Mouse (Mus musculus): ENCODE data around the gene Ruvbl2.
"Not testable (repeated sequence)": the region's sequence is repeated elsewhere in the genome, so short reads cannot be mapped to it uniquely, and the experiment has no call there.

Ruvbl2 gene

DNA sequence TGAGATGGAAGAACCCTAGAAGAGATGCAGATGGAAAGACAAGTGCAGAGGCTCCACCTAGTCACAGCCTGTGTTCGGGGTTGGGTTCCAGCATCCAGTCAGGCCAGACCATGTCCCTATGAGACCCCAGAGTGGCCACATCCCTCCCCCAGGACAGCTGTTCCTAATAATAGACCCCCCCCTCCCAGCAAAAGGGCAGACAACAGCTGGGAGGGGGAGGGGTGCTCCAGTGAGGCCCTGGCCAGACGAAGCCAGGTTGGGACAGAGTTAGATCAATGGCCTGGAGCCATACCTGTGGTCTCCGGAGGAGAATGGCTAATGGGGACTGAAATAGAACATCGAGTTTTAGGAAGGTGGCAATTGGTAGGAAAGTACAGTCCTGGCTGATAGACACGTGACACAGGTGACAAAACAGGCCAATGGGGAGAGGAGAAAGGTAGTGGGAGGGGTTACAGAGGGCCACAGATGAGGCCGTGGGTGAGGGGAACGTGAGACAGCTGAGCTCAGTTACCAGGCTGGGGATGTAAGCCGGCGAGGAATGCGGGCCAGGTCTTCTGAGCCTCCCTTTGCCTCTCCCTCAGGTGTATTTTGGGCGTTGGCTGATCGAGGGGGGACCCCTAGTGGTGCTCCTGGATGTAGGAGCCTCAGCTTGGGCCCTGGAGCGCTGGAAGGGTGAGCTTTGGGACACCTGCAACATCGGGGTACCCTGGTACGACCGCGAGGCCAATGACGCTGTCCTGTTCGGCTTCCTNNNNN lies at the start of gene Ruvbl2:
TSS of gene Ruvbl2 (minus strand) at position 576 of the 756 bp plus-strand sequence.
- DNase-seq: peak; percentile 56

DNA sequence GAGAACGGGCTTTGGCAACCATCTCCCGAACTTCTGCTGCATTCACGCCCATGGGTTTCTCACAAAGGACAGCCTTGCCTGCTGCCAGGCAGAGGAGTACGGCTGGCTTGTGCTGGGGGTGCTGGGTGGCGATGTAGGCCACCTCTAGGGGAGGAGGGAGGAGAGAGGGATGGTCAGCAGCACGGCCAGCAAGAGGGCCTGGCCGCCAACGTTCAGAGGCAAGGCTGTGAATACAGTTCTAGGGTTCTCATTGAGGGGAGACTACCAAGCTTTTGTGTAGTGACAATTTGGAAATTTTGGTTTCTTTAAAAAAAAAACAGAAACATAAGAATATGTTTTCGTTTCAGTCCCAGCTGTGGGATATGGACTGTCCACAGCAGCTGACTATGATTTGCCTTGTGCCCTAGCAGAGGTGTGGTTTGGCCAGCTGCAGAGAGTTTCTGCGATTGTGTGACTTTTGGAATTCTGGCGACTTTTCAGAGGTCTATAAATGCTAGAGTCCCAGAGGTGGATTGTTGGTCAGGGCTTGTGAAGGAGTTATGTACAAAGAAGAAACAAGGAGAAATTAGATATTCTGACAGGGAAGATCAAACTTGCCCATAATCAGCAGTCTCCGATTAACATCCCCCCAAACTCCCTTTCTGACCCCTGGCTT lies 49.0 kb upstream of the Ruvbl2 start, which contains the start of gene Gm45808:
TSS of gene Gm45808 (minus strand) at position 51 of the 655 bp plus-strand sequence.
- DNase-seq: no peak

DNA sequence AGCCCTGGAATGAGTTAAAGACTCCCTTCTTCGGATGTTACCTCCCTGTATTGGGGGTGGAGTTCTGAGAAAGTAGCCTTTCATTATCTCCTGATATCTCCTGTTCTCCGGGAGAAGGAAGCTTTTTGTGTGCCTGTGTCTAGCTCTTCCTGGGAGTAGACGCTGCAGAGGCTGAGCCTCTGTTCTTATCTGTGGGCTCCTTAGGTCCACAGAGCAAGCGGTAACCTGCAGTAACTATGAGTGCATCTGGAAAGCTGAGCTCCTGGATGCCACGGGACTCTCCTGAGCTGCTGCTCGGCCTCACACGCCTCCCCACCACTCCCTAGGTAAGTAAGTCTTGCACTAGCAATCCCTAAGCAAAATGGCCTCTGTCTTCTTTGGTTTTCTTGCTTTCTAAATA lies 48.3 kb upstream of the Ruvbl2 start:
- no peak for DNase-seq

DNA sequence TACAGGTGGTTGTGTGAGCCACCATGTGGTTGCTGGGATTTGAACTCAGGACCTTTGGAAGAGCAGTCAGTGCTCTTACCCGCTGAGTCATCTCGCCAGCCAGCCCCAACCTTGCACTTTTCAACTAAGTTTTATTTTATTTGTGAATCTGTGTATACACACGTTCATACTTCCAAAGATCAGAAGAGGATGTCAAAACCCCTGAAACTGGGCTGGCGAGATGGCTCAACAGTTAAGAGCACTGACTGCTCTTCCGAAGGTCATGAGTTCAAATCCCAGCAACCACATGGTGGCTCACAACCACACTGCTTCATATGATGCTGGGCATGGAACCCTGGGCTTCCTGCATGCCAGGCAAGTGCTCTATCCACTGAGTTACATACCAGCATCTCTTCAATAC lies 47.1 kb upstream of the Ruvbl2 start:
- DNase-seq: not testable (repeated sequence)

- no peak for DNase-seq
Observed at GRCm38 (mm10) chr7:45482166-45482565, 44.3 kb upstream of the Ruvbl2 start.

- DNase-seq: peak; percentile 85
Observed at GRCm38 (mm10) chr7:45481374-45481927, 43.6 kb upstream of the Ruvbl2 start, which contains the start of gene Tulp2. Gene Tulp2, plus strand, starts transcription at chr7:45481877.

DNA sequence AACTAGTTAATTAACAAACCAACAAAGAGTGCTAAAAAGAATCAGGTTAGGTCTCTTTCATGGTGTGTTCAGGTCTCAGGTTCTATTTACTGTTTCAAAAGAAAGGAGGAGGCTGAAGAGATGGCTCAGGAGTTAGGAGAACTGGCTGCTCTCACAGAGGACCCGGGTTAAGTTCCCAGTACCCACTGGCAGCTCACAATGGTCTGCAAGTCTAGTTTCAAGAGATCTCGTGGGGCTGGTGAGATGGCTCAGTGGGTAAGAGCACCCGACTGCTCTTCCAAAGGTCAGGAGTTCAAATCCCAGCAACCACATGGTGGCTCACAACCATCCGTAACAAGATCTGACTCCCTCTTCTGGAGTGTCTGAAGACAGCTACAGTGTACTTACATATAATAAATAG lies 42.4 kb upstream of the Ruvbl2 start:
- not testable (repeated sequence) for DNase-seq

DNA sequence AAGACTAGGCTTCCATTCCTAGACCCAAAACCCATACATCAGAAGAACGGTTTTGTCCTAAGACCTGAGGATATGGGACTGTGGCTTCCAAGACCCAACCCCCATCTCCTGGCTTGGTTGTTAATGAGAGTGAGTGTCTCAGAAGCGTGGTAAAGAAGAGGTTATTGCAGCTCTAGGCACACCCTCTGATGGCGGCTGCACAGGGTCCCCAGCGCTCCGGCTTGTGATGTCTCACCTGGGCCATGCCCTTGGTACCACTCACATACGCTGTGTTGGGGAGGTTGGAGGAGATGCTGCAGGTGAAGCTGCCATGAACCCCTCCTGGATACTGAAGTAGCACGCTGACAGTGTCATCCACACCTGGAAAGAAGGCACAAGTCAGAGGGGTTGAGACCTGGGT lies 40.9 kb upstream of the Ruvbl2 start:
- no peak for DNase-seq

DNA sequence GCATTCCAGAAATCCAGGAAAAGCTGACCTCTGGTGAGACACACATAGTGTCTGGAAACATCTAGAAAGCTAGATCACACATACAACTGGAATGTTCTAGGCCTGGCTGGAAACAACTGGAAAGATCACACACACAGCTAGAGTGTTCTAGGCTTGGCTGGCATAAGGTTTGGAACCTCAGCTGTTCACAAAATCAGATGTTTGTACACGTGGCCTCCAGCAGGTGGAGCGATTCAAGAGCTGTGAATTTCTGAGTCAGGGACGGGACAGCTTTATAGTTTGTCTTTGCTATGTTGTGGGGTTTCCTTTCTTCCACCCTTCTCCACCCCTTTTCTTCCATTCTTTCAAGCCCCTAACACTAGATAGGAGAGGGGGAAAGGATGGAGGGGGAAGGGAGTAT lies 39.1 kb upstream of the Ruvbl2 start:
- peak; percentile 78 for DNase-seq

DNA sequence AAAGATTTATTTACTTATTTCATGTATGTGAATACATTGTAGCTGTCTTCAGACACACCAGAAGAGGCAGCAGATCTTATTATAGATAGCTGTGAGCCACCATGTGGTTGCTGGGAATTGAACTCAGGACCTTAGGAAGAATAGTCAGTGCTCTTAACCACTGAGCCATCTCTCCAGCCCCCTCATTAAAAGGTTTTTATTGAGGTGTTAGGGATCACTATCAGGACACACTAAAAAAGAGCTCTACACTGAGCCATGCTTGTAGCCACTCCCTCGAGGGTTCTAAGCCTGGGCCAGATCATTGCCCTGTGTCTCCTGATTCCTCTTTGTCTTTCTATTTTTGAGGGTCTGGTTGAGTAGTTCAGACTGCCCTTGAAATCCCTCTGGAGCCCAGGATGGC lies 38.6 kb upstream of the Ruvbl2 start:
- DNase-seq: no peak

DNA sequence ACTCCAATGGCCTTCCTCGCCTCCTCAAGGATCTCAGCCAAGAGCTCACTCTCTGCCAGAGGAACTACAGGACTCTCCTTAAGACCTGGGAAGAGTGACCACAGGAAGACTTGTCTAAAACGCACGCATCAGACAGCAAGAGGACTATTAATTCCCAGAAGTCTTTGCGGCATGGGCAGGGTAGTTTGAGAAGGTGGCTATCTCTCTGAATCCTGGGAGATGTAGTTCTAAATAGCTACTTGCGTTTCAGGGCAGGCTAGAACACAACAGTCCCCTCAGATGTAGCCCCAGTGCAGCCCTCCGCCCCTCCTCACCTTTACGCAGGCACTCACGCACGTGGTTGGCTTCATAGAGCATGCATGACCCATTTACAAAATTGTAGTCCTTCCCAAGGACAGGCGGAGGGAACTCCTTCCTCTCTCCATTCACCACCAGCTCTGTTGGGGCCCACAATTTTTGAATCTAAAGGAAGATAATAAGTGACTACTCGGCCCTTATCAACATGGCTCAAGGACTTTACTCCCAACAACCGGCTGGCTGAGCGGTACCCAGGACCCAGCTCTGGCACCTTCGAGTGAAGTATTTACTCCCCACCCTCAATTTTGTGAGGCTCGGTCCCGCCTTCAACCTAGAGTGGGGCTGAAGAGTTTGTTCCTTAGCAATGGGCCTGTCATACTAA lies 37.5 kb upstream of the Ruvbl2 start:
- DNase-seq: peak; percentile 80

- peak; percentile 85 for DNase-seq
Observed at GRCm38 (mm10) chr7:45470869-45471268, 33.0 kb upstream of the Ruvbl2 start.

GRCm38 (mm10) chr7:45467090-45467670 lies 29.3 kb upstream of the Ruvbl2 start:
- peak; percentile 57 for DNase-seq

DNA sequence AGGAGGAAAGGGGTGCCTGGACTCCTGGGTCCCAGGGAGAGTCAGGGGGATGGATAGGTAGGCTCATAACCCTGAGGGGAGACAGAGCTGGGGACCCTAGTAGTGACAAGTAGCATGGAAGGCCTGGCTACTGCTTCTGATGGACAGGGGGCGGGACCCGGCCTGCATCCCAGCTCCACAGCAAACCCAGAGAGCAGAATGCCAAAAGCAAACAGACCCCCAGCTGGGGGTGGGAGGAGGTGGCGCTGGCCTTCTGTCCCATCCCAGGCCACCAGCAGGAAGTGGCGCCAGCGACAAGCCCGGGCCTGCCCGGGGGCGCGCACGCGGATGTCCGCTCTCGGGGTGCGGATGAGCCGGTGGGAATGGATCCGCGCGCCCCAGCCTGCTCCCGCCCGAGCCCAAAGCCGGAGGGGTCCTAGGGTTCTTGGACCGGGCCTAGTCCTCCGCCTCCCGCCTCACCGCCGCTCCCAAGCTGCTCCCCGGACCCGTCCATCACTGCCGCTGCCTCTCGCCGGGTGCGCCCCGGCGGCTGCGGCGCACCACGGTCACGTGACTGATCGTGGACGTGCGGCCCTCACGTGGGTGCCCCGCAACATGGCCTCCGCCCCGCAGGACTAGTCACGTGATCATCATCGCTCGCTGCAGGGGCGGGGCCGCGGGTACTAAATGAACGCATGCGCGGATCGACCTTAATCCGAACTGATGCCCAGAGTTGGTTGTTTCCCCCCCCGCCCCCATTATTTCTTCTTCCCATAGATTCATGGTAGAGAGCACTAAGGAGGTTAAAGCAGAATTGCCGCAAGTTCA lies 28.6 kb upstream of the Ruvbl2 start, which contains the start of gene Bax:
TSS of gene Bax (minus strand) at position 616 of the 807 bp plus-strand sequence.
- DNase-seq: peak; percentile 98

- DNase-seq: peak; percentile 63
Observed at GRCm38 (mm10) chr7:45465549-45465948, 27.7 kb upstream of the Ruvbl2 start.

DNA sequence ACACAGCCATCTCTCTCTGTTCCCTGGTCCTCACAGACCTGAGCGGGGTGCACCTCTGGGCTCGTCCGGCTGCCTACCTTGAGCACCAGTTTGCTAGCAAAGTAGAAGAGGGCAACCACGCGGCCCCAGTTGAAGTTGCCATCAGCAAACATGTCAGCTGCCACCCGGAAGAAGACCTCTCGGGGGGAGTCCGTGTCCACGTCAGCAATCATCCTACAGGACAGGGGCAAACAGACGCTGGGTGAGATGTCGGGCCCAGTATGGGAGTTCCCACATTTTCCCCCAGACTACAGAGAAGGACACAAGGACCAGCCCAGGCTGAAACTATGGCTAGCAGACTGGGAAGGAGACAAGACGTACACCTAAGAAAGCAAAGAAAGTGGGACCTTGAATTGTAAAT lies 27.2 kb upstream of the Ruvbl2 start:
- DNase-seq: no peak

GRCm38 (mm10) chr7:45463987-45464778 lies 26.3 kb upstream of the Ruvbl2 start:
- DNase-seq: peak; percentile 68

GRCm38 (mm10) chr7:45462868-45463267 lies 25.0 kb upstream of the Ruvbl2 start:
- peak; percentile 52 for DNase-seq

- DNase-seq: no peak
Observed at GRCm38 (mm10) chr7:45462325-45462724, 24.4 kb upstream of the Ruvbl2 start.

DNA sequence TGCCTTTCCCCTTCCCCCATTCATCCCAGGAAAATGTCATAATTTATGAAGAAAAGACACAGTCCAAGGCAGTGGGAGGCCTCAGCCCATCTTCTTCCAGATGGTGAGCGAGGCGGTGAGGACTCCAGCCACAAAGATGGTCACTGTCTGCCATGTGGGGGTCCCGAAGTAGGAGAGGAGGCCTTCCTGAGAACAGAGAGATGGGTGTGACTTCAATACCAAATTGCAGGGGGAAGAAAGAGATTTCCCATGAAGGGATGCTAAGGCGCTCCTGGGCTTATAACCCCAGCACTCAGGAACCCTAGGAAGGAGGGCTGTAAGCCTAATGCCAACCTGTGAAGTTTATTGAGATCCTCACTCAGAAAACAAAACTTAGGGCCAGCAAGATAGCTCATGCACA lies 23.9 kb upstream of the Ruvbl2 start:
- no peak for DNase-seq

GRCm38 (mm10) chr7:45461326-45461725 lies 23.4 kb upstream of the Ruvbl2 start:
- DNase-seq: no peak

Data from cerebellum, adult 9-10 months (tissue).